Mouse (Mus musculus) induced T-regulatory cell, adult 2 months (primary cell): ENCODE data around the gene Plpp3.

Experiments used
- DNase-seq: peaks from one replicate; pipeline ENCODE4 v3.0.0-alpha.2; 2012; ENCODE audit warnings: low read depth

The Plpp3 gene

DNA sequence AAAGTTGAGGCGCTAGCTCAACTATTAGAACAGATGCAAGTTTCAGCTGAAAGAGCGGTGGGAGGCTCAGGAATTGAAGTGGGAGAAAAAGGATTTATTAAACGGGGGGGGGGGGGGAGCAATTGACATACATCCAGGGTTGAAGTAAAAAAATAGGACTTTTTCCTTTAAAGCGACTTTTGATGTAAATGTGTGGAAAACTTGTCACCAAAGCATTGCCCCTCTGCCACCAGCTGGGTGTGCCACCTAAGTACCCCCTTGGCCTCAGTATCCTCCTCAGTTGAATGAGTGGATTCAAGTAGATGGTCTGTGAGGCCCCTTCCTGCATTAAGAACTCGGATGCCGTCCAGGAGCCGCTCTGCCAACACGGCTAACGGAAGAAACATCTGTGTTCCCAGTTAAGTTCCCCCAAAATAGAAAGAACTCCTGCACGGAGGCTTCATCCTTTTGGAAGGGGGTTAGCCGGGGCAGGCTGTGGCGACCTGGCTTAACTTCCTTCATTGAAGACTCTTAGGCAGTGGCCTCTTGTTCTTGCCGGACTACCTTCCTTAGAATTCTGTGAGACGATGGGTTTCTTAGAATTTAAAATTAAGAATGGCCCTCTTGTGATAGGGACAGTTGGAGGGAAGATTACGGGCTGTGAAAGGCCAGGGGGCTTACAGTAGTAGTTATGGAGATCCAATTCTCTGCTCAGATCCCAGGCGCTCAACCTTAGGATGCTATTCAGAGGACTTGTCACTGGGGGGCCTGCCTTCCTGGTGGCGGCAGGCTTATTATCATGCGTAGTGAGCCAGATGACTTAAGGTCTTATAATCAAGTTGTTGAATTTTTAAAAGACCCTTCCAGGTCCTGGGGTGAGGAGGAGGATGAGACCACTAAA, 1.7 kb downstream of the Plpp3 start:
- DNase-seq: no peak

DNA sequence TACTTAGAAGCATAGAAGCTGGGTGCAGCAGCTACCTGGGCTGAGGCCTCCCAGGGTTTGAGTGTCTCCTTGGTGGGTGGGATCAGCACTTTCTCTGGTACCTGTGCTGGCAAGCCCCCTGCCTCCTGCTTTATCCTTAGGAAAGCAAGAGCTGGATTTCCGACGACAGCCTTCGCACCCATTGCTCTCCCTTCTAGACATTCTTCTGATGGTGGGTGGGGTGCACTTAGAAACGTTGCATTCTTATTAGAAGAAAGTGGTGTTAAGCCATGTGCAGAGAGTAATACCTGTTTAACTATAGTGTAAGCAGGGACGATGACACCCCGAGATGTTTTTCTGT, 2.4 kb downstream of the Plpp3 start:
- DNase-seq: no peak

- no peak for DNase-seq
Observed at GRCm38 (mm10) chr4:105160470-105160869, 3.3 kb downstream of the Plpp3 start.

DNA sequence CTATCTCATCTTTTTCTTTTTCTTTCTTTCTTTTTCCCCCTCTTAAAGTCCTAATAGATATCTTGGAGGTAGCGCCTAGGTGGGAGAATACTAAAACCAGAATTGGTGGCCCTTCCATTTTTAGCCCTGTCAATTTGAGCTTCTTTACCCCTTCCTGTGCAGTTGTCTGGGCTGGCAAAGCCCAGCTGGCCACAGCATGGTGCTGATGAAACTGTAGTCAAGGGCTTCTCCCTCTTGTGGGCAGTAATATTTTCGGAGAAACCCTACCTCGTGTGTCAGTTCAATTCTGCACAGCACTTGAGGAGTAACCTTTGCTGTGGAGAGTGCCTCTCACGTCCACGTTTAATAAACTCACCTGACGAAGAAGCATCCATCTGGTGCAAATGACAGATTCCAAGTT, 4.9 kb downstream of the Plpp3 start:
- no peak for DNase-seq

- DNase-seq: no peak
Observed at GRCm38 (mm10) chr4:105162676-105163075, 5.5 kb downstream of the Plpp3 start.

DNA sequence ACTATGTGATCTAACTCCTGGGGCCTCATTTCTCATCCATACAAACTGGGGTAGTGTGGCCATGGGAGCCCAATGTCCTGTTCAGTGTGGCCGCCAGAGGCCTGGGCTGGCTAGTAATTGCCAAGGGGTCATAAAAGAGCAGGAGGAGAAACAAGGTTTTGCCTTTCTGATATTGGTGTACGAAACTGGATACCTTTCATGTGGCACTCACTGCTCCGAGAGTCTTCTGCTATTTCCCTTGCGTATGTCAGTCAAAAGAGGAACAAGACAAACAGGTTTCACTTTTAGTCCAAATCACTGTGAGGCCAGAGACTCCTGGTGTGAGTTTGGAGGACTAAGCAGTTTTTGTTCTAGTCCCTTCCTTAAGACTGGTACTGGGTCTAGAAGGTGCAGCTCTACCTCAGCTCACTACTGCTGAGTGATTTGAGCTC, 6.8 kb downstream of the Plpp3 start:
- DNase-seq: no peak

GRCm38 (mm10) chr4:105164952-105165351, 7.8 kb downstream of the Plpp3 start:
- no peak for DNase-seq

- DNase-seq: no peak
Observed at GRCm38 (mm10) chr4:105169093-105169571, 12.0 kb downstream of the Plpp3 start.

GRCm38 (mm10) chr4:105169826-105170810, 13.0 kb downstream of the Plpp3 start:
- DNase-seq: no peak

- no peak for DNase-seq
Observed at GRCm38 (mm10) chr4:105170811-105171401, 13.8 kb downstream of the Plpp3 start.

DNA sequence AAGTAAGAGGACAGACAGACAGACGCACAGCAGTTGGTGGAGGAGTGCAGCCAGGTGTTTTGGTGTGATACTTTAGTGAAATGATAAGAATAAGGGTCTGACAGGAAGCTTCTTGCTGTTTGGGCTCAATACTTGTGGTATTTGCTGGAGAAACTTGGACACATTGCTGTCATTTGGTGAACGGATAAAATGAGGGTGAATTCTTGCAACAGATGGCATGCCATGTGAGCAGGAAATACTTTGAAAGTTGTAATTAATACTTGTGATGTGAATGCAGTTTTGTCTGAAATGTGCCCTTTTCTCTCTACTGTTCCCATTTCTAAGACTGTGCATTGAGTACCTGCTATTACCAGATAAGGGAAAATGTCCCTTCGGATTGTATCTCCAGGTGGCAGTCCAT, 14.3 kb downstream of the Plpp3 start:
- no peak for DNase-seq

GRCm38 (mm10) chr4:105174778-105175177, 17.6 kb downstream of the Plpp3 start:
- no peak for DNase-seq

- no peak for DNase-seq
Observed at GRCm38 (mm10) chr4:105175255-105176035, 18.3 kb downstream of the Plpp3 start.

- DNase-seq: no peak
Observed at GRCm38 (mm10) chr4:105181014-105181658, 24.0 kb downstream of the Plpp3 start.

- no peak for DNase-seq
Observed at GRCm38 (mm10) chr4:105181659-105182167, 24.6 kb downstream of the Plpp3 start.

DNA sequence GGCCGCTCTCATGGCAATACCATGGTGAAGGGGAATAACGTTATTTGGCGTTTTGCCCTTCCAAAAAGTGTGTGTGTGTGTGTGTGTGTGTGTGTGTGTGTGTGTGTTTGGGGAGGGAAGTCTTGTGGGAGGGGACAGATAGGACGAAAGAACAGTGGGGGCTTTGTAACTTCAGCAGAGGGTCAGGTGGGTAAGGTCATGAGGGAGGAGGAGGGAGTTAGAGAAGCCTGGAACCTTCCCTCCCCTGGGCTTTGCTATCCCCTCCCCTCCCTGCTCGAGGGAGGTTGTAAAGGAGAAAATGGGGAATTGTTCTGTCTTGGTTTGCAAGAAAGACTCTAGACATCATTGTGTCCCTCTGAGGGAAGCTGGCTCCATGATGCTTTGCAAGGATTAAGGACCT, 25.1 kb downstream of the Plpp3 start:
- DNase-seq: no peak

GRCm38 (mm10) chr4:105184490-105184889, 27.3 kb downstream of the Plpp3 start:
- DNase-seq: no peak

DNA sequence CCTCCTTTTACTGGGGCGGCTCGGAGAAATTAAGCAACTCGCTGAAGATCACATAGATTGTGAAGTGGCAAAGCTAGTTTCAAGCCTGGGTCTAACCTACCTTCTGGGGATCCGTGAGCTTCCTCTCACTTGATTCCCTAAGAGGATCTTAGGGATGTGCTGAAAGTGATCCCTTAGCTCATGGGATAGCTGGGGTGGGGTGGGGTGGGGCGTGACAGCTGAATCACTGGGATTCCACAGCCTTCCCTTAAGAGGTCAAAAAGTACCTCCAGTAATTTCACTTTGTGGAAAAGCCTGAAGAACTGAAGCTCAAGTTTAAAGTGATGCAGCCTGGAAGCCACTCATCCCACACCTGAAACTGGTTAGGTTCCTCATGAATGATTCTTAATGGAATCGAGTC, 27.8 kb downstream of the Plpp3 start:
- DNase-seq: no peak

DNA sequence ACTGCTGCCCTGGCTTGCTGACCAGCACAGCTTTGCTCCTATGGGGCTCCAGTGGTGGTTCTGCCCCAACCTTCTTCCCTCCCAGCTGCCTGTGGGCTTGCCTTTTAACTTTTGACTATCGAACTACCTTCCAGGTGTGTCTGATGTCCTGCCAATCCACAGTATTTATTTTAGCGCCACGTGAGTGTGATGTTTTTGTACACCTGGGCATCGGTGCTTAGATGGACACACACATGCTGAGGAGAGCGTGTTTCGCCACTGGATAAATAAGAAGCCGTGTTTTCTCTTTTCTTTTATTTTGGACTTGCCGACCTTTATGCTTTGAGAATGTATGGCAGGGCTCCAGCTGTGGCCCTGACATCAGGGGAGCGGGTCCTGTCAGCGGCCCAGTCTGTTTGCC, 29.5 kb downstream of the Plpp3 start:
- DNase-seq: no peak

GRCm38 (mm10) chr4:105187873-105188272, 30.7 kb downstream of the Plpp3 start:
- no peak for DNase-seq

GRCm38 (mm10) chr4:105188801-105189200, 31.7 kb downstream of the Plpp3 start:
- DNase-seq: no peak
